8 mouse cellular contexts compared by ENCODE assay signal in genomic region chr4:70355659-70356350, GRCm38 (mm10). TPM values are rescaled to one million over a fixed set of nuclear protein-coding genes. Genes with fewer than 3 reads are reported as not detected.
A peak's percentile ranks its signal among the peaks of the same experiment; 100 is the strongest.
DNase-seq lines count a peak whose midpoint lies in the region; ATAC-seq and TF ChIP-seq lines count a peak whose summit lies in the region.

No protein-coding gene starts in this region.

- H3K27me3 ChIP-seq in spleen, adult 2 months (ENCODE audit: control insufficient read depth, insufficient read depth, low read length): no peaks in the 10 kb centered on the region
- no peaks in the 10 kb centered on the region for H3K27me3 ChIP-seq in limb, embryonic 11.5 days (ENCODE audit: control insufficient read depth, insufficient read depth, low read length)
- H3K27me3 ChIP-seq in midbrain, embryonic 15.5 days (replicated peaks): no peaks in the 10 kb centered on the region
- H3K27me3 ChIP-seq in stomach, embryonic 16.5 days (ENCODE audit: control insufficient read depth, insufficient read depth, low read length): no peaks in the 10 kb centered on the region

- no peak overlapping the region for H3K9ac ChIP-seq in limb, embryonic 11.5 days (ENCODE audit: low read length)
- H3K9ac ChIP-seq in midbrain, embryonic 15.5 days: no peak overlapping the region
- no peak overlapping the region for H3K9ac ChIP-seq in stomach, embryonic 16.5 days (ENCODE audit: low read length)

- 78% methylated on average over 9 of the region's 9 CpGs for WGBS in spleen, adult 2 months
- WGBS in limb, embryonic 11.5 days: 76% methylated on average over 9 of the region's 9 CpGs
- WGBS in midbrain, embryonic 15.5 days: 67% methylated on average over 9 of the region's 9 CpGs
- 53% methylated on average over 9 of the region's 9 CpGs for WGBS in stomach, embryonic 16.5 days

- TF ChIP-seq POLR2A in spleen, adult 2 months (IDR thresholded peaks at IDR 0.05; ENCODE audit: low read depth, low read length): no peak

- intact Hi-C loops in gastrocnemius, adult 2 months (cut with DNase I): loop anchor here (1.0 kb wide), 1 partner anchor 91 kb away; no protein-coding TSS in a partner anchor

- H3K4me3 ChIP-seq in spleen, adult 2 months (ENCODE audit: extremely low read depth, insufficient read depth, insufficient read length): no peak overlapping the region
- no peak overlapping the region for H3K4me3 ChIP-seq in gastrocnemius, adult 2 months
- no peak overlapping the region for H3K4me3 ChIP-seq in limb, embryonic 11.5 days (ENCODE audit: low read depth, low read length)
- no peak overlapping the region for H3K4me3 ChIP-seq in midbrain, embryonic 15.5 days
- no peak overlapping the region for H3K4me3 ChIP-seq in stomach, embryonic 16.5 days (replicated peaks; ENCODE audit: low read length)

- no peak overlapping the region for H3K27ac ChIP-seq in spleen, adult 2 months (ENCODE audit: insufficient read depth, low read length)
- H3K27ac ChIP-seq in gastrocnemius, adult 2 months: no peak overlapping the region
- H3K27ac ChIP-seq in limb, embryonic 11.5 days (replicated peaks; ENCODE audit: low read depth, low read length): no peak overlapping the region
- H3K27ac ChIP-seq in midbrain, embryonic 15.5 days: no peak overlapping the region
- no peak overlapping the region for H3K27ac ChIP-seq in stomach, embryonic 16.5 days (ENCODE audit: low read length)

- TF ChIP-seq CTCF in spleen, adult 2 months (IDR thresholded peaks at IDR 0.05; ENCODE audit: extremely low read depth, insufficient read depth, insufficient read length, insufficient replicate concordance): peak; percentile 36; the same call in 1 of the 2 replicates
- TF ChIP-seq CTCF in gastrocnemius, adult 2 months (IDR thresholded peaks at IDR 0.05): peak; percentile 85

- H3K9me3 ChIP-seq in limb, embryonic 11.5 days (ENCODE audit: control insufficient read depth, low read length): no peaks in the 10 kb centered on the region
- no peaks in the 10 kb centered on the region for H3K9me3 ChIP-seq in midbrain, embryonic 15.5 days
- no peaks in the 10 kb centered on the region for H3K9me3 ChIP-seq in stomach, embryonic 16.5 days (replicated peaks; ENCODE audit: control insufficient read depth, low read length)

- DNase-seq in spleen, adult 2 months (ENCODE audit: low read depth in 1 of 2, low spot score in 2 of 2): peak; percentile 7 to 27
- DNase-seq in spleen, adult 12 weeks (ENCODE audit: low spot score): no peak
- peak; percentile 73 for DNase-seq in cerebellum, adult 9-11 months
- peak; percentile 62 for DNase-seq in gastrocnemius, adult 2 months
- DNase-seq in kidney, adult 8-10 months: peak; percentile 7 to 18
- peak; percentile 53 for DNase-seq in limb, embryonic 11.5 days (ENCODE audit: low spot score)

- peaks cover 11% of the 10 kb centered on the region; the same call in 1 of the 2 replicates for H3K36me3 ChIP-seq in spleen, adult 2 months (ENCODE audit: control insufficient read depth, insufficient read depth, low read length)
- H3K36me3 ChIP-seq in limb, embryonic 11.5 days (ENCODE audit: control insufficient read depth, insufficient read depth, low read length): peaks cover 15% of the 10 kb centered on the region
- H3K36me3 ChIP-seq in midbrain, embryonic 15.5 days (replicated peaks): no peaks in the 10 kb centered on the region
- H3K36me3 ChIP-seq in stomach, embryonic 16.5 days (ENCODE audit: control insufficient read depth, insufficient read depth, low read length): peaks cover 10% of the 10 kb centered on the region; the same call in 1 of the 2 replicates

- no peak overlapping the region for H3K4me2 ChIP-seq in limb, embryonic 11.5 days (ENCODE audit: low read depth, severe bottlenecking)
- H3K4me2 ChIP-seq in midbrain, embryonic 15.5 days: no peak overlapping the region
- H3K4me2 ChIP-seq in stomach, embryonic 16.5 days (ENCODE audit: low read depth, low read length): no peak overlapping the region

- ATAC-seq in limb, embryonic 11.5 days (ENCODE audit: insufficient number of reproducible peaks, low FRiP score, low TSS enrichment, low read depth): peak; percentile 75; the same call in 1 of the 2 replicates
- ATAC-seq in midbrain, embryonic 15.5 days (replicated peaks): peak; percentile 85
- peak; percentile 77; the same call in 1 of the 2 replicates for ATAC-seq in stomach, embryonic 16.5 days (ENCODE audit: insufficient read depth, low FRiP score)

- H3K4me1 ChIP-seq in spleen, adult 2 months (ENCODE audit: control insufficient read depth, insufficient read depth, insufficient read length): no peaks in the 10 kb centered on the region
- H3K4me1 ChIP-seq in limb, embryonic 11.5 days (ENCODE audit: control insufficient read depth, insufficient read depth, low read length): no peaks in the 10 kb centered on the region
- no peaks in the 10 kb centered on the region for H3K4me1 ChIP-seq in midbrain, embryonic 15.5 days
- H3K4me1 ChIP-seq in stomach, embryonic 16.5 days (ENCODE audit: control insufficient read depth, insufficient read depth, low read length): no peaks in the 10 kb centered on the region

RNA-seq across cellular contexts. Expression of gene Cdk5rap2, which starts 54.4 kb away (rescaled TPM):
- polyA plus RNA-seq in spleen, adult 2 months (2012; rRNA removed): 25.0 and 25.7 TPM in 2 replicates
- total RNA-seq in gastrocnemius, adult 2 months (2021): 1 to 10 TPM; 7.2 to 7.6 TPM
- polyA plus RNA-seq in limb, embryonic 11.5 days (2014; fragmentation: Nextera tagmentation; extraction: Ambion mirVana): 25.7 and 34.9 TPM in 2 replicates
- polyA plus RNA-seq in midbrain, embryonic 15.5 days (2015; fragmentation: Nextera tagmentation; extraction: Ambion mirVana): 8.0 and 8.7 TPM in 2 replicates
- polyA plus RNA-seq in stomach, embryonic 16.5 days (2015; fragmentation: Nextera tagmentation; extraction: Ambion mirVana): 13.4 and 14.8 TPM in 2 replicates
